Mouse (Mus musculus) urinary bladder, postnatal 36 days (tissue): Measurements from ENCODE around the gene Rai14.

ENCODE experiments used
- DNase-seq, 2 experiments: peaks; one replicate each; pipeline ENCODE4 v3.0.0; 2022; ENCODE audit warnings: low spot score in 2 of 2, mixed read lengths in 1 of 2

Gene Rai14

GRCm38 (mm10) chr15:10652931-10653475 lies 61.4 kb downstream of the Rai14 start:
- no peak for DNase-seq

- no peak for DNase-seq
Measured at GRCm38 (mm10) chr15:10648372-10649109, 65.9 kb downstream of the Rai14 start.

GRCm38 (mm10) chr15:10646297-10646696 lies 68.1 kb downstream of the Rai14 start:
- DNase-seq, result no peak

GRCm38 (mm10) chr15:10645101-10645500 lies 69.3 kb downstream of the Rai14 start:
- DNase-seq, result no peak

GRCm38 (mm10) chr15:10643819-10644218 lies 70.6 kb downstream of the Rai14 start:
- no peak for DNase-seq

GRCm38 (mm10) chr15:10643224-10643623 lies 71.2 kb downstream of the Rai14 start:
- no peak for DNase-seq

GRCm38 (mm10) chr15:10642419-10642818 lies 72.0 kb downstream of the Rai14 start:
- no peak for DNase-seq

- DNase-seq, result no peak
Measured at GRCm38 (mm10) chr15:10640721-10641120, 73.7 kb downstream of the Rai14 start.

GRCm38 (mm10) chr15:10637251-10637793 lies 77.1 kb downstream of the Rai14 start:
- no peak for DNase-seq

- DNase-seq, result no peak
Measured at GRCm38 (mm10) chr15:10636844-10637243, 77.6 kb downstream of the Rai14 start.

- no peak for DNase-seq
Measured at GRCm38 (mm10) chr15:10635121-10635520, 79.3 kb downstream of the Rai14 start.

- no peak for DNase-seq
Measured at GRCm38 (mm10) chr15:10634176-10634575, 80.2 kb downstream of the Rai14 start.

- DNase-seq, result no peak
Measured at GRCm38 (mm10) chr15:10633381-10633780, 81.0 kb downstream of the Rai14 start.

GRCm38 (mm10) chr15:10632581-10632980 lies 81.8 kb downstream of the Rai14 start:
- DNase-seq, result no peak

GRCm38 (mm10) chr15:10632060-10632459 lies 82.4 kb downstream of the Rai14 start:
- DNase-seq, result no peak

GRCm38 (mm10) chr15:10631541-10631940 lies 82.9 kb downstream of the Rai14 start:
- DNase-seq, result no peak

GRCm38 (mm10) chr15:10628980-10629346 lies 85.5 kb downstream of the Rai14 start:
- DNase-seq, result no peak

GRCm38 (mm10) chr15:10628131-10628979 lies 86.1 kb downstream of the Rai14 start:
- no peak for DNase-seq

- no peak for DNase-seq
Measured at GRCm38 (mm10) chr15:10623571-10624227, 90.7 kb downstream of the Rai14 start.

- DNase-seq, result no peak
Measured at GRCm38 (mm10) chr15:10621194-10621593, 93.2 kb downstream of the Rai14 start.

GRCm38 (mm10) chr15:10619678-10620077 lies 94.7 kb downstream of the Rai14 start:
- no peak for DNase-seq

GRCm38 (mm10) chr15:10618276-10618675 lies 96.1 kb downstream of the Rai14 start:
- no peak for DNase-seq
